Mouse (Mus musculus) frontal cortex, postnatal 10 days (tissue): ENCODE data around the gene Kdelc2.

Experiments used
- DNase-seq, 2 experiments: peaks; one replicate each; pipeline ENCODE4 v3.0.0; 2022; ENCODE audit warnings: low spot score in 2 of 2, mixed read lengths in 1 of 2

The Kdelc2 gene

DNA sequence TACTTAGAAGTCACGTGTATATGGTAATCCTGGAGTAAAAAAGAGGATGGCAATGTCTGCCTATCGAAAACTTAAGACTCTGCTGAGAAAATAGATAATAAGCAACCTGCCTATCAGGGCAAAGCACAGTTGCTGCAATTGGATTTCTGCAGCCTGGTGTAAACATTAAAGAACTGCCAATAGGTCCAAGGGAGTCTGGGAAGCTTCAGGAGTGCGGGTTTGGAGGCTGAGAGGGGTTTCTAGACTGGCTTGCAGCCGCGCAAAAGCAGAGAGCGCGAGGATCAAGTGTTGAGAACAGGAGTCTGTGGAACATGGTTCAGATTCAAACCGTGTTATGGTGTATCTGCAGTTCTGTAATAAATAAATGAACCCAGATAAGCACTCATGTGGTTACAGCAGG is 1.0 kb downstream of the Kdelc2 start:
- no peak for DNase-seq

- DNase-seq, result no peak
Observed at GRCm38 (mm10) chr9:53387431-53387830, 3.6 kb downstream of the Kdelc2 start.

GRCm38 (mm10) chr9:53389109-53389508 is 5.3 kb downstream of the Kdelc2 start:
- DNase-seq, result no peak

GRCm38 (mm10) chr9:53390136-53390535 is 6.3 kb downstream of the Kdelc2 start:
- DNase-seq, result no peak

- DNase-seq, result no peak
Observed at GRCm38 (mm10) chr9:53397685-53398387, 14.0 kb downstream of the Kdelc2 start.

- DNase-seq, result no peak
Observed at GRCm38 (mm10) chr9:53398388-53398700, 14.5 kb downstream of the Kdelc2 start.

GRCm38 (mm10) chr9:53399537-53399936 is 15.7 kb downstream of the Kdelc2 start:
- DNase-seq, result no peak

GRCm38 (mm10) chr9:53400696-53401095 is 16.9 kb downstream of the Kdelc2 start:
- no peak for DNase-seq

DNA sequence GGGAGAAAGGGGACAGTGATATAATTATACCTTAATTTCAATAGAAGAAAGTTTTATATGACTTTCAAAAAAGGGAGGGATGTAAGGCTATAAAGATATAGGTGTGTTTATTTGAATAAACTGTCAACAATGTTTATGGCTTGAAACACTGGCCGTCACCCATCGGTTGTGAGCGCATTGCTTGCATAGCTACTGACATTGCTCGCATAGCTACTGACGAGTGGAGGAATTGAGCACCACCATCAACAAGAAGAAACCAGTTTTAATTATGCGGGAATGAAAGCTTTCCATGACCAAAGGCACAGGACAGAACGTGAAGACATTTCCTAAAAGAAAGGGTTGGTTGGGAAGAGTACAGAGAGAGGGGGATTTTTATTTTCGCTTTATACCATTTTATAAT is 17.3 kb downstream of the Kdelc2 start:
- no peak for DNase-seq

DNA sequence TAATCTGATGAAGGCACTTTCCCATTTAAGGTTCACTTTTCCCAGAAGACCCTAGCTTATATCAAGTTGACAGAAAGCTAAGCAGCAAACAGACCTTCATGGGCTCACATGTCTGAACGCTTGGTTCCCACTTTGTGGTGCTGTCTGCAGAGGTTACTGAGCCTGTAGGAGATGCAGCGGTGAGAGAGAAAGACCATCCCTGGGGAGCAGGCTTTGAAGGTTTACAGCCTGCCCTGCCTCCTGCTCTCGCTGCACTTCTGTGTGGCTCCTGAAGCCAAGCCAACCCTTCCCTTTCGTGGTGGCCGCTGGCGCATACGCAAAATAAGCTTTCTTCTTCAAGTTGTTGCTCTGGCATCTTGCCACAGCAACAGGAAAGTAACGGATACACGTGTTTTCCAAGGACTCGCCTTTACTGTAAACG is 18.5 kb downstream of the Kdelc2 start, which contains the start of gene 4930550C14Rik:
Gene 4930550C14Rik, plus strand, starts transcription at position 35 of the 421 bp plus-strand sequence.
- DNase-seq, result peak in 1 of 2 experiments; percentile 28

- no peak for DNase-seq
Observed at GRCm38 (mm10) chr9:53402991-53403390, 19.2 kb downstream of the Kdelc2 start.

DNA sequence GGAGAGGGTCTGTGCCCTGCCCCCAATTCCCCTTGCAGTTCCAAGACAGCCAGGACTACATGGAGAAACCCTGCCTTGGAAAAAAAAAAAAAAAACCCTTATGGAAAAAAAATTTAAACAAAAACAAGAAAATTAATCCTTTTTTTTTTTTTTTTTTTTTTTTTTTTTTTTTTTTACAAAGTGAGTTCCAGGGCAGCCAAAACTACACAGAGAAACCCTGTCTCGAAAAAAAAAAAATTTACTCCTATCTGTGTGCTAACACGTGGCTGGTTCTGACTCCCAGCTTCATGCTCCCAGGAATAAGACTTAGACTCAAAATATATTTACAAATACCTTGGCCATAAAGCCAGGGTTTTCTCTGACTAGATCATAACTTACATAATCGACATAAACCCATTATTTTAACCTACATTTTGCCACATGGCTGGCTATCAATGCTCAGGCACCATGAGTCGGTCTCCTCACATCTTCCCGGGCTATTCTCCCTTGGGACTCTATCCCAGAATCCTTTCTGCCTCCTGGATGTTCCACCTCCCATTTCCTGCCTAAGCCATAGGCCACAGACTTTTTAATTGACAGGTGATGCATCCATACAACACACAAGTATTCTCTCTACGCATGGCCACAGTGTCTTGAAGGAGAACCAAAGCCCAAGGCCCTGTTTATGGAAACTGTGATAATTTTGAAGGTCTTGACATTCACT is 20.4 kb downstream of the Kdelc2 start:
- DNase-seq, result no peak

GRCm38 (mm10) chr9:53404753-53405722 is 21.2 kb downstream of the Kdelc2 start:
- peak; percentile 59 to 72 for DNase-seq

GRCm38 (mm10) chr9:53408548-53408947 is 24.7 kb downstream of the Kdelc2 start:
- no peak for DNase-seq

DNA sequence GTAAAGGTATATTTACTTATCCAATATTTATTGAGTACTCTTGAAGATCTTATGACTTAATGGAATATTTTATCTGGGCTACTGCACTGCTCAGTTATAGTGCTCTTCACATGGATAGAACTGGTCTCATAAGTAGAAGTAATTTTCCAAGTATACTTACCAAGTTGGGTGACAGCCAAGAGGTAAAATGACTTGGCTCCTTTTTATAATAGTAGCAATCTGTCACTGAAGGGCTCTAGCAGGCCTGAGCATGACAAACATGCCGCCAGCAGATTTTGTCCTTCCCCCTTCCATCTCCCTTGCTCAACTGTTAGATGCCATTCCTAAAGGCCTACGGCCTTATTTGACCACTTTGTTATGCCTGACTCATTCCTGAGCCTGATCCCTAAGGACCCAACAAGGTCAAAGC is 25.1 kb downstream of the Kdelc2 start:
- no peak for DNase-seq

DNA sequence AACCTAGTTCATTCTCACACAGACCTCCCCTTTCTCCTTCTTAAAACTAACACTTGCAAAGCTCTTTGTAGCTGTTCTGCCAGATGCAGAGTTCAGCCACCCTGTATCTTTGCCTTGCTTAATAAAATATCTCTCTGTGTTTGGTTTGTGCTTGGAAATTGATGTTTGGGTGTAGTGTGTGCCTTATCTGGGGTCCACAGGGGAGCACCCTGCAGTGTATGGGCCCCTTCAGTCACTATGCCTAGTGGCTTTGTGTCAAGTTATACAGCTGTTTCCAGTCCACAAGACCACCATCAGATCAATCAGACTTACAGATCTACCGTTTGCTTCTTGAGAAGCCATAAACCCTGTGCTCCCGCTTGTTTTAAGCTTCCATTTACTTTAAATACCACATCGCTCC is 25.6 kb downstream of the Kdelc2 start:
- no peak for DNase-seq

- DNase-seq, result no peak
Observed at GRCm38 (mm10) chr9:53422133-53422896, 38.5 kb downstream of the Kdelc2 start.

DNA sequence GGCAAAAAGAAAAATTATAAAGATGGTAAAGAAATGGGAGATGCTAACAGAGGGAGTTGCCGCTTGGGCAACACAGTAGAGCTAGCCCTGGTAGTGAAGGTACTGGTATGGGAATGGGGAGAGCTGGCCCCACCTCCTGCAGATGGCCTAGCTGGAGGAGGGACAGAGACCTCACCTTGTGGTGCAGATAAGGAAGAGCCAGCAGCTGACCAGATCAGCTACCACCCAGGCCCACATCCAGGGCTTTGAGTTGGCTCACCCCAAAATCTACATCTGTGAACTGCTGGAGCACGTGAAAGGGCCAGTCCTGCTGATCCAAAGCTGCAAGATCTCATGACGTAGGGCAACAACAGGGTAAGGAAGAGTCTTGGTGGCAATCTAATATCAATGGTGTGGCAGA is 42.9 kb downstream of the Kdelc2 start:
- no peak for DNase-seq

GRCm38 (mm10) chr9:53427638-53428037 is 43.8 kb downstream of the Kdelc2 start:
- no peak for DNase-seq

GRCm38 (mm10) chr9:53435830-53436570 is 52.2 kb downstream of the Kdelc2 start:
- no peak for DNase-seq

DNA sequence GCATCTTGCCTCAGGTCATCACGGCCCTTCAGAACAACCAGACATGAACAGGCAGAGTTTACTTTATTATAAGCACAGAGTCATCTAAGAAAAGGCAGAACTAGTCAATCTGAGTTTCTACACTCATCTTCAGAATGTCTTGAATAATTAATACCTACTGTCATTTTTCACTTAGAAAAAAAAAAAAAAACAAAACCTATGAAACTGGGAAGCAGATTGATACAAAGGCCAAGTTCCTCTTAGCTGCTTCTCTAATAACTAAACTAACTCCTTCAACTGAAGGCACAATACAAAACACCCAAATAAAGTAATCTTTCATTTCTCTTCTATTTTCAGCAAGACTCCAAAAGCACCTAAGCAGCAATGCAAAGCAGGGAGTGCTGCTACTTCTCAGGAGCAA is 66.8 kb downstream of the Kdelc2 start:
- no peak for DNase-seq
